15 mouse cellular contexts compared by ENCODE assay signal in the genomic region with DNA sequence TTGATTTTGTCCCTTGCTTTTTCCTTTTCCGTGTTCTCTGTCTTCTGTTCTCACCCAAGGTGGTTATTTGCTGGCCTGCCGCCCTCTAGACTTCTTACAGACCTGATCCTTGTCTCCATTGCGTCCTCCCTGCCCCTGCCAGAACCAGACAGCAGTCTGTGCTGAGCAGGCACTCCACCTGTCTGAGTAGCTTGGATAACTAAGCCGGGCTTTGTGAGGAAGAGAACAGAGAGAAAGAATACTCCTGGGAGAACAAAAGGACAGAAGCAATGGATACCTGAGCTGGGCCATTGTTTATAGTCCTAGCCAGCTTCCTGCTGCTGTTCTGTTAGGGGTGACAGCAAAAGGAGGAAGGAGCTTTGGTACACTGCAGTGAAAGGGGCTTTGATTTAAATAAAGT.
"Had no signal": no experiment of that assay in that cellular context is flagged by ENCODE, and none has a peak within 500 bp of the region (broad histone marks: within the 10 kb centered on the region; RNA-seq: fewer than 3 reads in every experiment).

No protein-coding gene starts in this region.

- ATAC-seq: lung, postnatal 0 days; midbrain, embryonic 13.5 days; midbrain, embryonic 16.5 days had no signal

- H3K36me3 ChIP-seq: midbrain, embryonic 13.5 days had no signal

- DNase-seq: layer of hippocampus, adult 9-11 months; layer of hippocampus, postnatal 36 days; liver, embryonic 13.5 days; lung, adult 2 months; thymus, postnatal 25 days had no signal

- H3K4me3 ChIP-seq: layer of hippocampus, adult 2 months; left cerebral cortex, adult 2 months; liver, embryonic 13.5 days; megakaryocyte, embryonic 14.5 days; midbrain, embryonic 10.5 days; midbrain, embryonic 13.5 days; myocyte; neural tube, embryonic 13.5 days had no signal

- H3K27ac ChIP-seq: kidney, postnatal 0 days; layer of hippocampus, adult 2 months; left cerebral cortex, adult 2 months; liver, embryonic 13.5 days; midbrain, embryonic 10.5 days; midbrain, embryonic 13.5 days; neural tube, embryonic 13.5 days had no signal

- H3K27me3 ChIP-seq: liver, embryonic 13.5 days; megakaryocyte, embryonic 14.5 days; midbrain, embryonic 13.5 days; neural tube, embryonic 13.5 days had no signal

- H3K9ac ChIP-seq: liver, embryonic 13.5 days; midbrain, embryonic 13.5 days; neural tube, embryonic 13.5 days had no signal

- H3K4me1 ChIP-seq: midbrain, embryonic 13.5 days; neural tube, embryonic 13.5 days had no signal

- H3K9me3 ChIP-seq: liver, embryonic 13.5 days; megakaryocyte, embryonic 14.5 days; midbrain, embryonic 10.5 days; midbrain, embryonic 13.5 days; neural tube, embryonic 13.5 days had no signal

- H3K4me2 ChIP-seq: liver, embryonic 13.5 days; midbrain, embryonic 13.5 days; neural tube, embryonic 13.5 days had no signal
